Mouse (Mus musculus): ENCODE data around the gene Gmpr.

DNA sequence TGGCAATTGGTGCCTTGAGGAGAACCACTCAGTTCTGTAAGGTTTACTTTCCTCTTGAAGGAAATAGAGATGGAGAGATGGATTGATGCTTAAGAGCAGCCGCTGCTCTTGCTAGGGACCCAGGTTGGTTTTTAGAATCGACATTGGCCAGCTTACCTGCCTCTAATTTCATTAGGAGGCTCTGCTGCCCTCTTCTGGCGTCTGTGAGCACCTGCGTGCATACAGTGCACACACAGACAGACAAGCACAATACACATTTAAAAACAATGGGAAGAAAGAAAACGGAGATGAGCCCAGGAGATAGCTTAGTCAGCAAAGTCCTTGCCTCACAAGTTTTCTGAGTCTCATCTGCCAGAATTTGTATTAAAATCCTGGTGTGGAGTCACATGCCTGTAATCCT lies 75.8 kb downstream of the Gmpr start:
- TF ChIP-seq CTCF (IDR thresholded peaks at IDR 0.05; ENCODE audit: low read depth, low read length) (no peak), POLR2A (IDR thresholded peaks at IDR 0.05; ENCODE audit: borderline replicate concordance, low read depth, low read length) (no peak)
